ENCODE assay signal across 9 mouse cellular contexts in genomic region chr17:48100441-48101417, GRCm38 (mm10). TPM values are rescaled to one million over a fixed set of nuclear protein-coding genes. Genes with fewer than 3 reads are reported as not detected.
DNase-seq lines count a peak whose midpoint lies in the region; ATAC-seq and TF ChIP-seq lines count a peak whose summit lies in the region.
"Had no signal": no experiment of that assay in that cellular context is flagged by ENCODE, and none has a peak within 500 bp of the region (broad histone marks: within the 10 kb centered on the region; RNA-seq: fewer than 3 reads in every experiment).

No protein-coding gene starts in this region.

- peak; percentile 72 for ATAC-seq in forebrain, embryonic 12.5 days (ENCODE audit: low FRiP score)
- ATAC-seq in heart, embryonic 16.5 days (replicated peaks; ENCODE audit: extremely low read depth, insufficient read depth, low FRiP score) = peak; percentile 66
- 0 out of 2 replicates have a peak, but pooled peaks have one; percentile 41 for ATAC-seq in liver, embryonic 14.5 days (ENCODE audit: insufficient read depth)
- peak; percentile 37; the same call in 1 of the 2 replicates for ATAC-seq in neural tube, embryonic 11.5 days (ENCODE audit: insufficient read depth, low FRiP score, low TSS enrichment)
- ATAC-seq in stomach, embryonic 16.5 days (ENCODE audit: insufficient read depth, low FRiP score) = peak; percentile 71

- dilution Hi-C loops in CH12.LX (cut with MboI; ENCODE audit: extremely low pct_ligation_motif_present, extremely low pct_unique_long_range_greater_than_20kb, low sequenced_read_pairs) = no loop called here

- TF ChIP-seq RAD21 in CH12.LX (IDR thresholded peaks at IDR 0.05; ENCODE audit: low read depth, low read length) = peak; percentile 64

- H3K36me3 ChIP-seq in CH12.LX (replicated peaks in 1 of 2; ENCODE audit: control insufficient read depth in 1 of 2, insufficient read depth in 1 of 2, low read length in 1 of 2) = no peaks in the 10 kb centered on the region
- H3K36me3 ChIP-seq in forebrain, embryonic 12.5 days (replicated peaks) = no peaks in the 10 kb centered on the region
- H3K36me3 ChIP-seq in heart, embryonic 16.5 days (ENCODE audit: control insufficient read depth, insufficient read depth) = no peaks in the 10 kb centered on the region
- no peaks in the 10 kb centered on the region for H3K36me3 ChIP-seq in liver, embryonic 14.5 days (replicated peaks; ENCODE audit: control insufficient read depth, insufficient read depth, low read depth)
- no peaks in the 10 kb centered on the region for H3K36me3 ChIP-seq in neural tube, embryonic 11.5 days (ENCODE audit: control insufficient read depth, insufficient read depth, low read length)
- H3K36me3 ChIP-seq in stomach, embryonic 16.5 days (ENCODE audit: control insufficient read depth, insufficient read depth, low read length) = no peaks in the 10 kb centered on the region

- peak overlapping the region in 2 of 3 experiments; percentile 32 to 35 for H3K4me3 ChIP-seq in CH12.LX (replicated peaks in 1 of 3; ENCODE audit: low read depth in 2 of 3, low read length in 2 of 3, poor library complexity in 1 of 3)
- peak overlapping the region; percentile 18; the same call in 1 of the 2 replicates for H3K4me3 ChIP-seq in forebrain, embryonic 12.5 days (replicated peaks)
- H3K4me3 ChIP-seq in heart, embryonic 16.5 days (ENCODE audit: low read length) = peak overlapping the region; percentile 45
- no peak overlapping the region for H3K4me3 ChIP-seq in liver, embryonic 14.5 days (ENCODE audit: insufficient read depth in 1 of 2, low read depth in 2 of 2, low read length in 2 of 2)
- H3K4me3 ChIP-seq in neural tube, embryonic 11.5 days (ENCODE audit: low read depth, low read length) = no peak overlapping the region
- H3K4me3 ChIP-seq in stomach, embryonic 16.5 days (replicated peaks; ENCODE audit: low read length) = peak overlapping the region; percentile 28

- peak overlapping the region; percentile 52; the same call in 1 of the 2 replicates for H3K4me2 ChIP-seq in CH12.LX (ENCODE audit: insufficient read depth, low read depth, poor library complexity, severe bottlenecking)
- H3K4me2 ChIP-seq in forebrain, embryonic 12.5 days = peak overlapping the region; percentile 47
- H3K4me2 ChIP-seq in heart, embryonic 16.5 days (ENCODE audit: low read depth, low read length) = peak overlapping the region; percentile 61
- H3K4me2 ChIP-seq in liver, embryonic 14.5 days (ENCODE audit: low read depth) = peak overlapping the region; percentile 33; the same call in 1 of the 2 replicates
- peak overlapping the region; percentile 13 for H3K4me2 ChIP-seq in neural tube, embryonic 11.5 days (ENCODE audit: low read depth)
- H3K4me2 ChIP-seq in stomach, embryonic 16.5 days (ENCODE audit: low read depth, low read length) = peak overlapping the region; percentile 45

- 11% methylated on average over 20 of the region's 21 CpGs for WGBS in forebrain, embryonic 12.5 days
- WGBS in heart, embryonic 16.5 days = 14% methylated on average over 21 of the region's 21 CpGs
- 12% methylated on average over 21 of the region's 21 CpGs for WGBS in liver, embryonic 14.5 days (ENCODE audit: insufficient replicate concordance)
- WGBS in neural tube, embryonic 11.5 days = 11% methylated on average over 20 of the region's 21 CpGs
- WGBS in stomach, embryonic 16.5 days = 10% methylated on average over 20 of the region's 21 CpGs

- in situ Hi-C loops in CH12.LX (cut with MboI; ENCODE audit: low pct_ligation_motif_present, low pct_unique_long_range_greater_than_20kb, low sequenced_read_pairs) = loop anchor here (25.0 kb wide), 1 partner anchor 187 kb away; the partner anchor contains the start of gene Treml2

- H3K27ac ChIP-seq in CH12.LX (ENCODE audit: insufficient read depth, low read depth) = no peak overlapping the region
- H3K27ac ChIP-seq in forebrain, embryonic 12.5 days = no peak overlapping the region
- H3K27ac ChIP-seq in heart, embryonic 16.5 days (ENCODE audit: low read length) = no peak overlapping the region
- no peak overlapping the region for H3K27ac ChIP-seq in liver, embryonic 14.5 days
- H3K27ac ChIP-seq in neural tube, embryonic 11.5 days (ENCODE audit: low read depth, low read length) = no peak overlapping the region
- H3K27ac ChIP-seq in stomach, embryonic 16.5 days (ENCODE audit: low read length) = no peak overlapping the region
- H3K27ac ChIP-seq: macrophage had no signal

- DNase-seq in CH12.LX (ENCODE audit: extremely low read depth) = peak; percentile 89
- peak; percentile 70 for DNase-seq in c-Kit-positive CD71-positive TER-119-positive erythroid progenitor cells, embryonic 14.5 days (ENCODE audit: low spot score)
- DNase-seq in kidney, postnatal 36 days = peak; percentile 82 to 91
- DNase-seq in liver, embryonic 14.5 days (ENCODE audit: low read depth in 3 of 3, low spot score in 3 of 3) = peak; percentile 32 to 60 (median 42)
- peak; percentile 91 for DNase-seq in neural tube, embryonic 11.5 days (ENCODE audit: low spot score)

- peaks cover 4 to 55% of the 10 kb centered on the region in 2 experiments for H3K4me1 ChIP-seq in CH12.LX (ENCODE audit: control insufficient read depth in 1 of 2, insufficient read depth in 2 of 2)
- H3K4me1 ChIP-seq in forebrain, embryonic 12.5 days = peaks cover 38% of the 10 kb centered on the region
- peaks cover 19% of the 10 kb centered on the region for H3K4me1 ChIP-seq in heart, embryonic 16.5 days (ENCODE audit: control insufficient read depth, insufficient read depth, low read length)
- peaks cover 0 to 2% of the 10 kb centered on the region in 2 experiments; a peak in 1 of 4 replicates for H3K4me1 ChIP-seq in liver, embryonic 14.5 days (replicated peaks; ENCODE audit: control insufficient read depth in 2 of 2, insufficient read depth in 2 of 2, low read length in 1 of 2)
- H3K4me1 ChIP-seq in neural tube, embryonic 11.5 days (ENCODE audit: control insufficient read depth, insufficient read depth, low read length) = peaks cover 39% of the 10 kb centered on the region
- H3K4me1 ChIP-seq in stomach, embryonic 16.5 days (ENCODE audit: control insufficient read depth, insufficient read depth, low read length) = peaks cover 27% of the 10 kb centered on the region

- H3K9ac ChIP-seq in CH12.LX (ENCODE audit: insufficient read depth, low read depth) = no peak overlapping the region
- no peak overlapping the region for H3K9ac ChIP-seq in forebrain, embryonic 12.5 days
- no peak overlapping the region for H3K9ac ChIP-seq in heart, embryonic 16.5 days (ENCODE audit: low read length)
- H3K9ac ChIP-seq in liver, embryonic 14.5 days (replicated peaks) = no peak overlapping the region
- no peak overlapping the region for H3K9ac ChIP-seq in neural tube, embryonic 11.5 days (ENCODE audit: low read length)
- no peak overlapping the region for H3K9ac ChIP-seq in stomach, embryonic 16.5 days (ENCODE audit: low read length)

- H3K79me2 ChIP-seq in CH12.LX (replicated peaks; ENCODE audit: control insufficient read depth, extremely low read depth, insufficient read depth, poor library complexity, severe bottlenecking) = no peaks in the 10 kb centered on the region

- peaks cover 16% of the 10 kb centered on the region for H3K9me3 ChIP-seq in CH12.LX (replicated peaks; ENCODE audit: low read length)
- H3K9me3 ChIP-seq in forebrain, embryonic 12.5 days = no peaks in the 10 kb centered on the region
- H3K9me3 ChIP-seq in heart, embryonic 16.5 days (replicated peaks; ENCODE audit: control insufficient read depth, low read length) = no peaks in the 10 kb centered on the region
- H3K9me3 ChIP-seq in liver, embryonic 14.5 days (ENCODE audit: control insufficient read depth, low read length) = no peaks in the 10 kb centered on the region
- H3K9me3 ChIP-seq in neural tube, embryonic 11.5 days (ENCODE audit: control insufficient read depth, low read length) = no peaks in the 10 kb centered on the region
- no peaks in the 10 kb centered on the region for H3K9me3 ChIP-seq in stomach, embryonic 16.5 days (replicated peaks; ENCODE audit: control insufficient read depth, low read length)

- no peaks in the 10 kb centered on the region for H3K27me3 ChIP-seq in CH12.LX (replicated peaks)
- peaks cover 62% of the 10 kb centered on the region for H3K27me3 ChIP-seq in forebrain, embryonic 12.5 days
- peaks cover 37% of the 10 kb centered on the region for H3K27me3 ChIP-seq in heart, embryonic 16.5 days (ENCODE audit: control insufficient read depth, insufficient read depth, low read length)
- H3K27me3 ChIP-seq in liver, embryonic 14.5 days (ENCODE audit: control insufficient read depth, insufficient read depth, low read length) = peaks cover 48% of the 10 kb centered on the region
- peaks cover 11% of the 10 kb centered on the region; the same call in 1 of the 2 replicates for H3K27me3 ChIP-seq in neural tube, embryonic 11.5 days (ENCODE audit: control insufficient read depth, insufficient read depth, low read length)
- H3K27me3 ChIP-seq in stomach, embryonic 16.5 days (ENCODE audit: control insufficient read depth, insufficient read depth, low read length) = peaks cover 37% of the 10 kb centered on the region

- TF ChIP-seq CTCF in CH12.LX (conservative IDR thresholded peaks at IDR 0.05 in 1 of 2, IDR thresholded peaks at IDR 0.05 in 1 of 2; ENCODE audit: low read depth in 2 of 2, low read length in 2 of 2) = peak; percentile 55 to 93
- peak; percentile 96 for TF ChIP-seq CTCF in liver, embryonic 14.5 days (IDR thresholded peaks at IDR 0.05; ENCODE audit: low read depth)

- TF ChIP-seq POLR2A in CH12.LX (IDR thresholded peaks at IDR 0.05; ENCODE audit: low read depth, low read length) = no peak

- TF ChIP-seq EP300 in CH12.LX (IDR thresholded peaks at IDR 0.05; ENCODE audit: low read length) = no peak; the same call in 1 of the 2 replicates
- TF ChIP-seq EP300 in liver, embryonic 14.5 days (IDR thresholded peaks at IDR 0.05; ENCODE audit: low read depth) = no peak

RNA-seq across cellular contexts. Expression of gene 1700067P10Rik, which starts 11.6 kb away (rescaled TPM):
- total RNA-seq in CH12.LX (2012; rRNA removed) (not detected in 2 replicates), CH12.LX (2014; rRNA removed) (not detected in 2 replicates)
- polyA plus RNA-seq in CH12.LX (2012; ENCODE audit: insufficient read length, low read depth) = not detected in 2 replicates
- polyA plus RNA-seq in forebrain, embryonic 12.5 days (2016; fragmentation: Nextera tagmentation; extraction: Ambion mirVana) = not detected in 2 replicates
- not detected in 2 replicates for polyA plus RNA-seq in heart, embryonic 16.5 days (2015; fragmentation: Nextera tagmentation; extraction: Ambion mirVana)
- polyA plus RNA-seq in liver, embryonic 14.5 days (2012; rRNA removed) = not detected in 2 replicates
- polyA plus RNA-seq in liver, embryonic 14.5 days (2014; fragmentation: Nextera tagmentation; extraction: Ambion mirVana) = not detected in 2 replicates
- polyA plus RNA-seq in neural tube, embryonic 11.5 days (2014; fragmentation: Nextera tagmentation; extraction: Ambion mirVana) = not detected in 2 replicates
- polyA plus RNA-seq in stomach, embryonic 16.5 days (2015; fragmentation: Nextera tagmentation; extraction: Ambion mirVana) = not detected in 2 replicates
- polyA plus RNA-seq: macrophage had no signal

RNA-seq across cellular contexts. Expression of gene 9830107B12Rik, which starts 45.3 kb away (rescaled TPM):
- total RNA-seq in CH12.LX (2012; rRNA removed) (not detected in 2 replicates), CH12.LX (2014; rRNA removed) (not detected in 2 replicates)
- not detected in 2 replicates for polyA plus RNA-seq in CH12.LX (2012; ENCODE audit: insufficient read length, low read depth)
- not detected in 2 replicates for polyA plus RNA-seq in forebrain, embryonic 12.5 days (2016; fragmentation: Nextera tagmentation; extraction: Ambion mirVana)
- polyA plus RNA-seq in heart, embryonic 16.5 days (2015; fragmentation: Nextera tagmentation; extraction: Ambion mirVana) = not detected in 2 replicates
- 0.08 and 0.19 TPM in 2 replicates for polyA plus RNA-seq in liver, embryonic 14.5 days (2012; rRNA removed)
- polyA plus RNA-seq in liver, embryonic 14.5 days (2014; fragmentation: Nextera tagmentation; extraction: Ambion mirVana) = 0.18 and 0.33 TPM in 2 replicates
- not detected in 2 replicates for polyA plus RNA-seq in neural tube, embryonic 11.5 days (2014; fragmentation: Nextera tagmentation; extraction: Ambion mirVana)
- polyA plus RNA-seq in stomach, embryonic 16.5 days (2015; fragmentation: Nextera tagmentation; extraction: Ambion mirVana) = 0.15 and 0.26 TPM in 2 replicates

Comparison
In these comparisons a context has a peak if more than half of its experiments do, and no peak if none do; other contexts are left out.
1. H3K4me3 ChIP-seq: peak in CH12.LX (2 of 3), forebrain, embryonic 12.5 days (single experiment), heart, embryonic 16.5 days (single experiment) and stomach, embryonic 16.5 days (single experiment); none in liver, embryonic 14.5 days (0 of 2) and neural tube, embryonic 11.5 days (single experiment).
2. Peak in every context shown above with its lines, with median percentiles within 50 percentile points of each other: DNase-seq, H3K4me2 ChIP-seq and ATAC-seq.